Mouse (Mus musculus) kidney, postnatal 0 days (tissue): ENCODE data around the gene Il17re. TPM values are rescaled to one million over a fixed set of nuclear protein-coding genes. Genes with fewer than 3 reads are reported as not detected.

Source experiments
- ATAC-seq: fragments of 200-750 bp; cut with Nextera tagmentation; replicated peaks from 2 replicates; pipeline ENCODE4 v1.8.0; 2017; ENCODE audit warnings: low read depth, moderate number of reproducible peaks, moderate TSS enrichment, moderate library complexity; ENCODE audit not compliant: low FRiP score
- DNase-seq: peaks from one replicate; pipeline ENCODE4 v3.0.0-alpha.2; 2016; ENCODE audit warnings: low spot score
- H3K27ac ChIP-seq: fragments of 300-500 bp; sonication (generic); 2 replicates; pipeline ENCODE4 v1.5.1; 2014; ENCODE audit warnings: mild to moderate bottlenecking
- H3K27me3 ChIP-seq: fragments of 300-500 bp; sonication (generic); 2 replicates; pipeline ENCODE4 v1.6.1; 2014; ENCODE audit warnings: low read length, mixed read lengths; ENCODE audit not compliant: insufficient read depth
- H3K36me3 ChIP-seq: fragments of 300-500 bp; sonication (generic); 2 replicates; pipeline ENCODE4 v1.6.1; 2014; ENCODE audit warnings: low read length, mixed read lengths; ENCODE audit not compliant: insufficient read depth
- H3K4me1 ChIP-seq: fragments of 300-500 bp; sonication (generic); replicated peaks from 2 replicates; pipeline ENCODE4 v1.6.1; 2014; ENCODE audit warnings: antibody characterized with exemption, low read length, mixed read lengths; ENCODE audit not compliant: insufficient read depth
- H3K4me2 ChIP-seq: fragments of 300-500 bp; sonication (generic); 2 replicates; pipeline ENCODE4 v1.6.1; 2014; ENCODE audit warnings: mild to moderate bottlenecking, low read length, moderate library complexity, mixed read lengths
- H3K4me3 ChIP-seq: fragments of 300-500 bp; sonication (generic); replicated peaks from 2 replicates; pipeline ENCODE4 v1.5.1; 2014; ENCODE audit warnings: low read depth, low read length
- H3K9ac ChIP-seq: fragments of 300-500 bp; sonication (generic); 2 replicates; pipeline ENCODE4 v1.6.1; 2014; ENCODE audit warnings: low read depth, low read length
- H3K9me3 ChIP-seq: fragments of 300-500 bp; sonication (generic); replicated peaks from 2 replicates; pipeline ENCODE4 v1.6.1; 2016; ENCODE audit warnings: low read length, inconsistent platforms, mixed read lengths
- CTCF ChIP-seq: IDR thresholded peaks from 2 replicates; pipeline ENCODE4 v1.5.1; 2016; ENCODE audit warnings: antibody characterized with exemption, low read depth, mild to moderate bottlenecking, moderate library complexity
- WGBS: fragments of 180-500 bp; shearing (Covaris S2); extraction: QIAGEN DNeasy Blood & Tissue Kit; methylation state at CpG from one replicate; pipeline ENCODE4 v1.1.7; 2014; 5-methylcytosine and 5-hydroxymethylcytosine counted together
- polyA plus RNA-seq: library from polyadenylated mRNA; unstranded; fragments of >200 nt; fragmentation: Nextera tagmentation; extraction: Ambion mirVana; gene quantifications from 2 replicates; pipeline ENCODE4 v1.2.1, GENCODE M21; 2015

The Il17re gene
- polyA plus RNA-seq, 1 experiment from 2014 or later: 11.1 TPM

DNA sequence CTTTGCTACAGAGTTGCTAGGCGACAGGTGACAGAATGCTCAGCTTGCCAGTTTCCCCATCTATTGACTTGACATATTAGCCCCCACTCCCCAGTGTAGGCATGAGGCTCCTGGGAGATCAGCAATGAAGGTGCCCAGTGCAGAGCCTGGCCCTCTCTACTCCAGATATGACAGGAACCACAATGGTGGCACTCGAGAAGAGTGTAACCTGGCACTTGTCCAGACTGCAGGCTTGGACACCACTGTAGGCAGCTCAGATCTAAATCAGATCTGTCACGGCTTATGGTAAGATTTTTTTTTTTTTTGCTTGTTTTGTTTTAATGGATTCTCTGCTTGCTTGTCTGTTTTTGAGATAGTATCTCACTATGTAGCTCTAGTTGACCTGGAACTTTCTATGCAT lies 24.6 kb upstream of the Il17re start:
- no peak for ATAC-seq
- H3K4me1 ChIP-seq: no peaks in the 10 kb centered on the region
- no peak overlapping the region for H3K9ac ChIP-seq
- H3K4me2 ChIP-seq: no peak overlapping the region
- H3K4me3 ChIP-seq: no peak overlapping the region
- no peaks in the 10 kb centered on the region for H3K9me3 ChIP-seq
- no peaks in the 10 kb centered on the region for H3K36me3 ChIP-seq
- H3K27me3 ChIP-seq: no peaks in the 10 kb centered on the region
- no peak overlapping the region for H3K27ac ChIP-seq
- TF ChIP-seq CTCF: no peak
- DNase-seq: no peak
- WGBS: 69% methylated on average over 3 of the region's 3 CpGs

DNA sequence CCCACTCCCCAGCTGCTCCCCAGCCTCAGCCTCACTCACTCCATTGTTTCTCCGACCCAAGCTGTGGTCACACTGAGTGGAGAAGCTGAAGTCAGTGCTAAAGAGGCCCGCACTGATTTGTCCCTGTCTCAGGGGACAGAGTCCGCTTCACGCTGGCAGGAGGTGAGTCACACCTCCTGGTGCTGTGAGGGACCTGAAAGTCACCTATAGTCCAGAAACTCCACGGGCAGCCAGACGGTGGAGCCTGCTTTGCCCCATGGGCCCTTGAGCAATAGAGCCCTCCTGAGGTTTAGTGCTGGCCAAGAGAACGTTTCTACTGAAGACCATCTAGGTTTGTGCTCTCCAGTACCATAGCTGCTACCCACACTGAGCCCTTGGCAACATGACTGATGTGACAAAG lies 23.6 kb upstream of the Il17re start:
- no peaks in the 10 kb centered on the region for H3K4me1 ChIP-seq
- H3K9me3 ChIP-seq: no peaks in the 10 kb centered on the region
- no peak for TF ChIP-seq CTCF
- H3K4me2 ChIP-seq: no peak overlapping the region
- DNase-seq (no peak), ATAC-seq (no peak)
- H3K27me3 ChIP-seq: no peaks in the 10 kb centered on the region
- H3K4me3 ChIP-seq: no peak overlapping the region
- no peaks in the 10 kb centered on the region for H3K36me3 ChIP-seq
- no peak overlapping the region for H3K9ac ChIP-seq
- no peak overlapping the region for H3K27ac ChIP-seq
- 67% methylated on average over 7 of the region's 7 CpGs for WGBS

DNA sequence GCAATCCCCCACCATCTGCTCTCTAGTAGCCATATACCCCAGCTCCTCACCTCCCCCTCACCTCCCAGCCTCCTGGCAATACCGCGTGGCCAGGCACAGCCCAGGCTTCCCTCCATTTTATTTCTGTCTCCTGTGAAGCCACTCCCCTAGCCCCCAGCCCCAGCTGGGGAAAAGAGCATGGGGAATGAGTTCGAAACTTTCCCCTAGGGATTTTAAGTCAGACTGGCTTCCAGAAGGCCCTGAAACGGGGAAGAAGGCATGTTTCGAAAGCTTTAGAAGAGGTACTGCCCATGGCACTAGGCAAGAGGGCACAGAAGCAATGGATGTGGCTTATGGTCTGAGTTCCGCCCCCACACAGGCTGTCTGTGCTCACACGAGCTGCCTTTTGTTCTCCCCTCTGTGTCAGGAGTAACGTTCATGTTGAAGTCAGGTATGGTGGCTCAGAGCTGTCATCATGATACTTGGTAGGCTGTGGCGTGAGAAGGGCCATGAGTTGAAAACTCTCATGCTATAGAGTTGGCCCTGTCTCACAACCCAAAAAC lies 22.5 kb upstream of the Il17re start, which contains the start of gene Cidec:
Cidec (minus strand) TSS at position 97 of the 542 bp plus-strand sequence.
- Histone ChIP-seq H3K9me3 (no peaks in the 10 kb centered on the region), H3K4me1 (no peaks in the 10 kb centered on the region), H3K4me2 (no peak within 1 kb of the TSS), H3K4me3 (no peak within 1 kb of the TSS), H3K27me3 (no peaks in the 10 kb centered on the region), H3K36me3 (no peaks in the 10 kb centered on the region), H3K27ac (no peak within 1 kb of the TSS), H3K9ac (no peak within 1 kb of the TSS)
- ATAC-seq: no peak
- no peak for TF ChIP-seq CTCF
- 74% methylated on average over 9 of the region's 9 CpGs for WGBS
- no peak for DNase-seq

DNA sequence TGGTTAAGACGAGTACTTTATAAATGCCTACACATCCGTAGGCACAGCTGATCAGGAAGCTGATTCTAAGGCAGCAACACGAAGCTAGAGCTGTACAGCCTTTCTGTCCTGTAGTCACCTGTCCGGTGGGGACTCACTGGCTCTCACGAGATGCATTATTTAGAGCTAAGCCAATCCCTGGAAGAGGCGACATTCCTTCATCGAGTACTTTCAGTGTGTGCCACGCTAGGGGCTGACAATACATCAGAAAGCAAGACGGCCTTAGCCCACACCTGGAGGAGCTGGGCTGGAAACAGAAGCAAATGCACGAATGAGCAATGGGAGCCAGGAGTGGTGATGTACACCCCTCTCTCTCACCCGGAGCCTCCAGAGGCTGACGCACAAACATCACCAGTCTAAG lies 21.1 kb upstream of the Il17re start:
- Histone ChIP-seq H3K9me3 (no peaks in the 10 kb centered on the region), H3K9ac (no peak overlapping the region), H3K4me1 (no peaks in the 10 kb centered on the region), H3K27me3 (no peaks in the 10 kb centered on the region), H3K27ac (no peak overlapping the region), H3K4me2 (no peak overlapping the region), H3K4me3 (no peak overlapping the region), H3K36me3 (no peaks in the 10 kb centered on the region)
- DNase-seq: no peak
- TF ChIP-seq CTCF: no peak
- 68% methylated on average over 12 of the region's 12 CpGs for WGBS
- no peak for ATAC-seq

DNA sequence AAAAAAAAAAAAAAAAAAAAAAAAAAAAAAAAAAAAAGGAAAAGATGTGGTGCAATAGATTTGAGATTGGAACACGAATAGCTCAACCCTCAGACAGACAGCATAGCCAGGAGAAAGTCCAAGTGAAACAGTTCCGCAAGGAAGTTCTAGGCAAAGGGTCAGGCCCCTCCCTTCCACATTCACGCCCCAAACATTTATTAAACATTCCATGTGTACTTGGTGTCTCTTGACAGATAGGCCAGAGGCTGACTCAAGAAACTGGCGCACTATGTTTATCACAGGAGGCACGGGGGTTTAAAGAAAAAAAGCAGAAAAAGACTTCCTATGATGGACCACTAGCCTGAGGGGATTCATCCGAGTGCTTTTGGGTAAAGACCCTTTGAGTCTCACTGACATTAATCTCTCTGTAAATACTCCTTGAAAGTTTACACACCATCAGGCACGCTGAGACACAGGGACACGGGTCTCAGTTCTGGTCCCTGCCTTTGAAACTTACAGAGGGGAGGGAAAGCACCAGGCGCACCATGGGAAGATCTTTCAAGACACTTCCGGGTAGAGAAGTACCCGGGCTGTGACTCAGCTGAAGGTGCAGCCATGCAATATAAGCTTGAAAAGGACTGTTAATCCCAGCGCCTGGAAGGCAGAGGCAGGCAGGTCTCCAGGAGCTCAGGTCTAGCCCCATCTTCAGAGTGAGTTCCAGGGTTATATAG lies 19.4 kb upstream of the Il17re start:
- H3K36me3 ChIP-seq: no peaks in the 10 kb centered on the region
- no peak overlapping the region for H3K27ac ChIP-seq
- DNase-seq (no peak), ATAC-seq (no peak)
- no peak overlapping the region for H3K4me3 ChIP-seq
- H3K9ac ChIP-seq: no peak overlapping the region
- WGBS: 52% methylated on average over 12 of the region's 12 CpGs
- H3K4me2 ChIP-seq: no peak overlapping the region
- H3K9me3 ChIP-seq: no peaks in the 10 kb centered on the region
- no peaks in the 10 kb centered on the region for H3K27me3 ChIP-seq
- TF ChIP-seq CTCF: no peak
- no peaks in the 10 kb centered on the region for H3K4me1 ChIP-seq

DNA sequence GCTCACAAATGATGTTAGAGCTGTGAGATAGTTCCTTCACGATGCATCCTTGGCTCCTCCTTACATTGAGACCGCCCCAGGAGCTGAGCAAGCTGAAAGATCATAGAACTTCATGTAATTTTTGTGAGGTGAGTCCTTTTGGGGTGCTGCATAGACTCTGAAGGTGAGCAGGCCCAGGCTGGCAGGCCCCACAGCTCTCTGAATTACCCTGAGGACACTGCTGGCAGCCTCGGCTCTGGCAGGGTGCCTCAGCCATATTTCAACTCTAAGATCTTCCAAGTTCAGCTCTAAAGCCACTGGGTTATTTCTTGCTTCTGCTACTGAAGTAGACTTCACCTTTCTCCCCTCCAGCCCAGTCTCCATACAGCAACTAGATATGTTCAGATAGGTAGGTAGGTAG lies 17.6 kb upstream of the Il17re start:
- no peak overlapping the region for H3K4me3 ChIP-seq
- H3K36me3 ChIP-seq: no peaks in the 10 kb centered on the region
- DNase-seq (no peak), ATAC-seq (no peak)
- no peak for TF ChIP-seq CTCF
- no peaks in the 10 kb centered on the region for H3K4me1 ChIP-seq
- no peaks in the 10 kb centered on the region for H3K9me3 ChIP-seq
- no peak overlapping the region for H3K9ac ChIP-seq
- no peak overlapping the region for H3K4me2 ChIP-seq
- H3K27me3 ChIP-seq: no peaks in the 10 kb centered on the region
- 86% methylated on average over 3 of the region's 3 CpGs for WGBS
- H3K27ac ChIP-seq: no peak overlapping the region
